Mouse (Mus musculus): ENCODE data around the gene Zfhx2. TPM values are rescaled to one million over a fixed set of nuclear protein-coding genes. Genes with fewer than 3 reads are reported as not detected.

The Zfhx2 gene
- total and polyA plus RNA-seq, 3 experiments = 0.07 to 0.59 (median 0.30) TPM

- no peak overlapping the region for H3K9ac ChIP-seq (ENCODE audit: insufficient read depth, low read depth)
- dilution Hi-C loops (cut with MboI; ENCODE audit: extremely low pct_ligation_motif_present, extremely low pct_unique_long_range_greater_than_20kb, low sequenced_read_pairs) = no loop called here
- TF ChIP-seq BHLHE40 (IDR thresholded peaks at IDR 0.05; ENCODE audit: low read depth, low read length) = peak; percentile 88
- TF ChIP-seq TBP (conservative IDR thresholded peaks at IDR 0.05; ENCODE audit: low read depth, low read length) = no peak
- TF ChIP-seq EP300 (IDR thresholded peaks at IDR 0.05; ENCODE audit: low read length) = no peak
- peak; percentile 77 for TF ChIP-seq IRF4 (IDR thresholded peaks at IDR 0.05; ENCODE audit: low read depth, low read length)
- no peak for TF ChIP-seq E2F4 (IDR thresholded peaks at IDR 0.05; ENCODE audit: insufficient replicate concordance, low read depth, low read length)
- TF ChIP-seq ZKSCAN1 (IDR thresholded peaks at IDR 0.05; ENCODE audit: borderline replicate concordance, low read depth, low read length) = no peak
- peak; percentile 63 for TF ChIP-seq MXI1 (IDR thresholded peaks at IDR 0.05; ENCODE audit: low read depth, low read length)
- TF ChIP-seq ETS1 (conservative IDR thresholded peaks at IDR 0.05; ENCODE audit: low read depth, low read length) = peak; percentile 77
- TF ChIP-seq PAX5 (IDR thresholded peaks at IDR 0.05; ENCODE audit: low read length) = no peak
- TF ChIP-seq RAD21 (IDR thresholded peaks at IDR 0.05; ENCODE audit: low read depth, low read length) = no peak
- no peak for TF ChIP-seq GABPA (IDR thresholded peaks at IDR 0.05; ENCODE audit: insufficient replicate concordance, low read depth, low read length)
- no peak for TF ChIP-seq ZMIZ1 (IDR thresholded peaks at IDR 0.05; ENCODE audit: low read depth, low read length)
- TF ChIP-seq CHD2 (IDR thresholded peaks at IDR 0.05; ENCODE audit: low read length) = no peak
- no peak for TF ChIP-seq MAFK (IDR thresholded peaks at IDR 0.05; ENCODE audit: insufficient replicate concordance, low read length)
- TF ChIP-seq UBTF (IDR thresholded peaks at IDR 0.05; ENCODE audit: low read depth, low read length) = no peak
- TF ChIP-seq MEF2A (IDR thresholded peaks at IDR 0.05; ENCODE audit: borderline replicate concordance, low read depth, low read length) = peak; percentile 76
- TF ChIP-seq TCF12 (IDR thresholded peaks at IDR 0.05; ENCODE audit: low read depth, low read length) = no peak
- TF ChIP-seq USF1 (IDR thresholded peaks at IDR 0.05; ENCODE audit: low read depth, low read length) = peak; percentile 30
- TF ChIP-seq ELF1 (IDR thresholded peaks at IDR 0.05; ENCODE audit: low read depth, low read length) = no peak
- TF ChIP-seq MAZ (IDR thresholded peaks at IDR 0.05; ENCODE audit: low read depth, low read length) = no peak
- TF ChIP-seq MAX (IDR thresholded peaks at IDR 0.05; ENCODE audit: low read length) = no peak
- H3K4me1 ChIP-seq (ENCODE audit: control insufficient read depth in 1 of 2, insufficient read depth in 2 of 2) = peaks cover 24 to 43% of the 10 kb centered on the region in 2 experiments
- H3K36me3 ChIP-seq (replicated peaks in 1 of 2; ENCODE audit: control insufficient read depth in 1 of 2, insufficient read depth in 1 of 2, low read length in 1 of 2) = no peaks in the 10 kb centered on the region
- no peaks in the 10 kb centered on the region for H3K9me3 ChIP-seq (replicated peaks; ENCODE audit: low read length)
- no peak overlapping the region for H3K4me2 ChIP-seq (ENCODE audit: insufficient read depth, low read depth, poor library complexity, severe bottlenecking)
- no peak overlapping the region for H3K4me3 ChIP-seq (replicated peaks in 1 of 3; ENCODE audit: low read depth in 2 of 3, low read length in 2 of 3, poor library complexity in 1 of 3)
- no peaks in the 10 kb centered on the region for H3K79me2 ChIP-seq (replicated peaks; ENCODE audit: control insufficient read depth, extremely low read depth, insufficient read depth, poor library complexity, severe bottlenecking)
- peaks cover 2% of the 10 kb centered on the region for H3K27me3 ChIP-seq (replicated peaks)
- peak; percentile 56 for DNase-seq (ENCODE audit: extremely low read depth)
- H3K27ac ChIP-seq (ENCODE audit: insufficient read depth, low read depth) = no peak overlapping the region
- in situ Hi-C loops (cut with MboI; ENCODE audit: low pct_ligation_motif_present, low pct_unique_long_range_greater_than_20kb, low sequenced_read_pairs) = no loop called here
Measured at GRCm38 (mm10) chr14:55089199-55089947, 2.8 kb downstream of the Zfhx2 start.
